Mouse (Mus musculus) megakaryocyte, embryonic 14.5 days (primary cell): ENCODE data around the gene Cyp2u1.

Experiments
- FLI1 ChIP-seq: IDR thresholded peaks from 2 replicates; pipeline ENCODE4 v1.6.1; 2012; ENCODE audit warnings: low read length, inconsistent platforms, mixed read lengths
- GATA1 ChIP-seq: IDR thresholded peaks from 3 replicates; pipeline ENCODE4 v1.6.1; 2012; ENCODE audit warnings: mixed read lengths, low read length, inconsistent platforms, borderline replicate concordance

DNA sequence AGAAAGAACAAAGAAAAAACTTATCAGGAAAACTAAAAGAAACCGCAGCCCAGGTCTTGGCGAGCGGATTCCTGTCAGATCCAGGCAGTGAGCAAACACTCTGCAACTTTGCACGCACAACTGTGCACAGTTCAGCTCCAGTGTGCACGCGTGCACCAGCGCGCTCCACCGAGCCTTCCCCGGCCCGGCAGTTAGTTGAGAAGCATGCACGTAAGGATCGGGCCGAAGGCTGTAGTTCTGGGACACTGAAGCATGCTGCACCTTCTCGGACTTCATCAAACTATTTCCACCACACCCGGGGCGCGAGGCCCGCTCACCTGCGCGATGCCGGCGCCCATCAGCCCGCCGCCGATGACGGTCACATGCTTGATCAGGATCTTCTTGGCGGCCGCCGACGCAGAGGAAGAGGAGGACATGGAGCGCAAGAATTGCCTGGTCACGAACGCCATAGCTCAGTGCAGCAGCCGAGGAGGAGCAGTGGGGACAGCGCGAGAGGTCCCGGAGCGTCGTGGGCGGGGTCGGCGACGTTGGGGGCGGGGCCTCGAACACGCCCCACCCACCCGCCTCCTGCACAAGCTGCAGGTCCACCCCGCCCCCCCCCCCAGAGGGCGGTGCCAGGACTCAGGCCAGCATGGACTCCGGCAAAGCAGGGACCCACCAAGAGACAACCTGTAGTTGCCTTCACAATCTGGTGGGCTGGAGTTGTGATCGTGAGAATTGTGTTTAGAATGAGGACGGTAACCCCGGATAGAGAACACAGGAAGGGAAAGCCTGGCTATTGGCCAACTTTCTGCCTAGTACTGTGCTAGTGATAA lies 31.3 kb downstream of the Cyp2u1 start, which contains the start of gene Hadh:
- TF ChIP-seq GATA1 (no peak), FLI1 (no peak)
